Mouse (Mus musculus) lung, postnatal 0 days (tissue): ENCODE results near the gene Jak1. TPM values are rescaled to one million over a fixed set of nuclear protein-coding genes. Genes with fewer than 3 reads are reported as not detected.

ENCODE experiments used
- ATAC-seq: fragments of 200-750 bp; cut with Nextera tagmentation; 2 replicates; pipeline ENCODE4 v1.8.0; 2017; ENCODE audit warnings: moderate library complexity
- DNase-seq: peaks from one replicate; pipeline ENCODE4 v3.0.0-alpha.2; 2016; ENCODE audit warnings: low spot score
- H3K27ac ChIP-seq: fragments of 300-500 bp; sonication (generic); 2 replicates; pipeline ENCODE4 v1.5.1; 2014; ENCODE audit warnings: antibody characterized with exemption, mild to moderate bottlenecking, low read length, mixed read lengths
- H3K27me3 ChIP-seq: fragments of 300-500 bp; sonication (generic); replicated peaks from 2 replicates; pipeline ENCODE4 v1.6.1; 2014; ENCODE audit warnings: low read length, mixed read lengths; ENCODE audit not compliant: insufficient read depth
- H3K36me3 ChIP-seq: fragments of 300-500 bp; sonication (generic); 2 replicates; pipeline ENCODE4 v1.6.1; 2014; ENCODE audit warnings: low read length, mixed read lengths; ENCODE audit not compliant: insufficient read depth
- H3K4me1 ChIP-seq: fragments of 300-500 bp; sonication (generic); 2 replicates; pipeline ENCODE4 v1.6.1; 2014; ENCODE audit warnings: antibody characterized with exemption, low read depth, low read length, mixed read lengths; ENCODE audit not compliant: insufficient read depth
- H3K4me2 ChIP-seq: fragments of 300-500 bp; sonication (generic); replicated peaks from 2 replicates; pipeline ENCODE4 v1.6.1; 2014; ENCODE audit warnings: low read depth, mild to moderate bottlenecking, low read length, moderate library complexity, mixed read lengths
- H3K4me3 ChIP-seq: fragments of 300-500 bp; sonication (generic); 2 replicates; pipeline ENCODE4 v1.5.1; 2014; ENCODE audit warnings: low read depth, low read length
- H3K9ac ChIP-seq: fragments of 300-500 bp; sonication (generic); replicated peaks from 2 replicates; pipeline ENCODE4 v1.6.1; 2014; ENCODE audit warnings: low read depth, mild to moderate bottlenecking
- H3K9me3 ChIP-seq: fragments of 300-500 bp; sonication (generic); 2 replicates; pipeline ENCODE4 v1.6.1; 2016; ENCODE audit warnings: low read length, mixed read lengths
- CTCF ChIP-seq: IDR thresholded peaks from 2 replicates; pipeline ENCODE4 v1.5.1; 2016; ENCODE audit warnings: antibody characterized with exemption, mild to moderate bottlenecking
- EP300 ChIP-seq: IDR thresholded peaks from 2 replicates; pipeline ENCODE4 v1.6.1; 2016; ENCODE audit warnings: antibody characterized with exemption, mild to moderate bottlenecking, control low read depth
- WGBS: fragments of 180-500 bp; shearing (Covaris S2); extraction: QIAGEN DNeasy Blood & Tissue Kit; methylation state at CpG from one replicate; pipeline ENCODE4 v1.1.7; 2014; 5-methylcytosine and 5-hydroxymethylcytosine counted together
- polyA plus RNA-seq: library from polyadenylated mRNA; unstranded; fragments of >200 nt; fragmentation: Nextera tagmentation; extraction: Ambion mirVana; gene quantifications from 2 replicates; pipeline ENCODE4 v1.2.1, GENCODE M21; 2015

The Jak1 gene
- polyA plus RNA-seq, 1 experiment from 2014 or later = 80.0 TPM

DNA sequence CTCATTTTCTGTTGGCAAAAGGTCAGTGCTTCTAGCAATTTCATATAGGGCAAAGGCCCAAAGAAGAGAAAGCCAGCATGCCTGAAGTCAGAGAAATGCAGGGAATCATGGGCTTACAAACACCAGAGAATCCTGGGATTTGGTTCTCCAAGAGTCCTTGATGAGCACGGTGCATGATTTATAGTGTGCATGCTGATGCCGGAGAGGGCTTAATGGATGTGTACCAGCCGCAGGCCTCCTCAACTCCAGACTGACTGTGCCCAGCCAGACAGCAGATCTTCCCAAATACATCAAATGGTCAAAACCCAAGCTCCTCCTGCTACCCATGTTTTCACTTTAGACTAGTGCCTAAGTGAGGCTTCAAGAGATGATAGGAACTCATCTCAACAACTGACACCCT, 87.3 kb downstream of the Jak1 start:
- Histone ChIP-seq H3K9ac (no peak overlapping the region), H3K4me2 (no peak overlapping the region), H3K9me3 (no peaks in the 10 kb centered on the region), H3K36me3 (peaks cover 40% of the 10 kb centered on the region), H3K27ac (no peak overlapping the region), H3K4me3 (no peak overlapping the region), H3K27me3 (no peaks in the 10 kb centered on the region), H3K4me1 (no peaks in the 10 kb centered on the region)
- 61% methylated on average over 3 of the region's 3 CpGs for WGBS
- ATAC-seq (no peak), DNase-seq (no peak)
- no peak for TF ChIP-seq EP300
- no peak for TF ChIP-seq CTCF

DNA sequence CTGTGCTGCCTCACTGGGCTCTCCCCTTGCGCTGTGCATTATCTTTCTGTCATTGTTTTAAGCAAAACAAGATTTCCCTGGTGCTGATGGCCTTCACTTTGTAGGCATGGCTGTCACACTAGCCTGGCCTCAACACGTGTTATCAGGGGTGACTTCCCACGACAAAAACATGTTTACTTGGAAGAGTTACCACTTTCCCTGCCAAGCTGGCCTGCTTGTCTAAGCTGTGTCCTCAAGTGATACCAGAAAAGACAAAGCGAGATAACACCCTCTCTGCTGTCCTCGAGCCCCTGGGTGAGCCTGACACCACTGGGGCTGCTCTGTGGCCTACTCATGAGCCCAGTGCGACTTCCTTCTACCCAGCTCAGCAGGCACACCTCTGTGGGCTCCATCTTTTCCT, 89.0 kb downstream of the Jak1 start:
- H3K4me2 ChIP-seq = no peak overlapping the region
- 63% methylated on average over 6 of the region's 6 CpGs for WGBS
- ATAC-seq = no peak
- no peak overlapping the region for H3K9ac ChIP-seq
- H3K4me3 ChIP-seq = no peak overlapping the region
- H3K9me3 ChIP-seq = no peaks in the 10 kb centered on the region
- no peaks in the 10 kb centered on the region for H3K27me3 ChIP-seq
- no peak for DNase-seq
- peaks cover 44% of the 10 kb centered on the region for H3K36me3 ChIP-seq
- no peak for TF ChIP-seq CTCF
- TF ChIP-seq EP300 = no peak
- H3K27ac ChIP-seq = no peak overlapping the region
- H3K4me1 ChIP-seq = no peaks in the 10 kb centered on the region

DNA sequence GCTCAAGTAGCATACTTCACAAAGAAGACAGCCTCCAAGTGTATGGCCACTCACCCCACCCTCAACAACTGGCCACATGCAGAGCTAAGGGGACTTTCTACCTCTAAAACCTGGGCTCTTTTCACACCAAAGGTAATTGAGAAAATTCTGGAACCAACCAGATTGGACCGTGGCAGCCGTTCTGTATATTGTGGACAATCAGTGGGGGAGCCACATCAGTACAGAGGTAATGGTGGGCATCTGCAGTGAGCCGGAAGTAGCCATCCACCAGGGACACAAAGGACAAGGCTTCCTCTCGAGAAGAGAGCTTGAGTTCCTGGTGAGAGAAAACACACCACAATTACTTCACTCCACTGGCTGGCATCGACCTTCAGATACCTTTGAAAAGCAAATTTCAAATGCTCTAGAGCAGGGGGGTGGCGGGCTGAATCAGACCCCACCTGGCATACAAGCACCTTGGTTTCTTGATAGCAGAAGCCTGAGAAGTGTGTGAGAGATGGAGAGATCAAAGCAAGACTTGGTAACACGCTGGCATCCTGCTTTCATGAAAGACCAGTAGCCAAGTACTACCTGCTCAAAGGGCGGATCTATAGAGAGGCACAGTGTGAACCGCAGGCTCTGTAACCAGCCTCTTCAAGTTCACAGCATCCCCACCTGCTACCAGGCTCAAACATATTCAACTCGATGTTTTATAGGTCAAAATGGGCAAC, 90.0 kb downstream of the Jak1 start:
- Histone ChIP-seq H3K9ac (no peak overlapping the region), H3K4me1 (no peaks in the 10 kb centered on the region), H3K27me3 (no peaks in the 10 kb centered on the region), H3K4me3 (no peak overlapping the region), H3K36me3 (peaks cover 47% of the 10 kb centered on the region), H3K9me3 (no peaks in the 10 kb centered on the region), H3K4me2 (no peak overlapping the region), H3K27ac (no peak overlapping the region)
- DNase-seq = no peak
- no peak for TF ChIP-seq CTCF
- no peak for TF ChIP-seq EP300
- ATAC-seq = no peak
- 76% methylated on average over 10 of the region's 10 CpGs for WGBS

DNA sequence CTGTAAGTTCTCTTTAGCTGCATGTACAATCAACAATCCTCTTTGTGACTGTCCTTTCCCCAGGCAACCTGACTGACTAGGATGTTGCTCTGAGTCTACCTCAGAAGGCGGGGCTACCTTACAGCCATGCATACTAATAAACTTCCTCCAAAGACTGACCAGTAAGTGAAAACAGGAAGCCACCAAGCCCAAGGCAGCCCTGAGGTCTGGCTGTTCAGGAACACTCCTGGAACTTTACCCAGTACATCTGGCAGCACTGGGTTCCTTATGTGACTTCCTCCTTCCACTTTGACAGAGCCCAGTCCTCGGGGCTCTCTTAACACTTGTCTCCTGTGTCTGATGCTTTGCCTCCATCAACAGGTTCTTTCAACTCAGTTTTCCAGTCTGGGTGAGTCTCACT, 92.3 kb downstream of the Jak1 start:
- H3K27ac ChIP-seq = no peak overlapping the region
- ATAC-seq (no peak), DNase-seq (peak; percentile 24)
- peaks cover 40% of the 10 kb centered on the region for H3K36me3 ChIP-seq
- 56% methylated on average over 2 of the region's 2 CpGs for WGBS
- no peaks in the 10 kb centered on the region for H3K4me1 ChIP-seq
- no peak overlapping the region for H3K9ac ChIP-seq
- no peak overlapping the region for H3K4me3 ChIP-seq
- H3K9me3 ChIP-seq = no peaks in the 10 kb centered on the region
- no peak overlapping the region for H3K4me2 ChIP-seq
- TF ChIP-seq CTCF = no peak
- no peak for TF ChIP-seq EP300
- no peaks in the 10 kb centered on the region for H3K27me3 ChIP-seq

DNA sequence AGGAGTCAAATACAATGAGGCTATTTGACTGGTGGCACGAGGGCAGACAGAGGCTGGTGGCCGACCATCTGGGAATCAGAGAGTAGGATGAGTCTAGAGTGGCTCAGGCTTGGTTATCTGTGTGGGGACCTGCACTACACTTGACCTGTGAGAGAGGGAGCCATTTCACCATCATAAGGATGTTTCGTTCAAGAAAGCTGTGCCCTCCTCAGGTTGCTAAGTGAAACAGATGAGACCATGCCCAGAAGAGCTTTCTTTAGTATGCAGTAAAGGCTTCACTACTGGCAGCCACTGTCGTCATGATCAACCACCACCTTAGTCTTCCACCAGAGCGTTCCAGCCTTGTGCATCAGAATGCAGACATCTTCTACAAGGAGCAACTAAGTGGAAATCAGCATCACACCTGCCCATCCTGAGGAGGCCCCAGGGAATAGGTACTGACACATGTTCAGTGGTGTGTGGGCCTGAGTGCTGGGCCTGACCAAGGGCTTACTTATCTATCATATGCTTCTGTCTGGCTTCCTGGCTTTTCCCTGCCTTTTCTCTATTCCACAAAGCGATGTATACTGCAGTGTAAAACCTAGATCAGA, 96.8 kb downstream of the Jak1 start:
- Histone ChIP-seq H3K4me2 (no peak overlapping the region), H3K27ac (no peak overlapping the region), H3K27me3 (no peaks in the 10 kb centered on the region), H3K9ac (no peak overlapping the region), H3K4me1 (no peaks in the 10 kb centered on the region), H3K36me3 (peaks cover 33% of the 10 kb centered on the region), H3K4me3 (no peak overlapping the region), H3K9me3 (no peaks in the 10 kb centered on the region)
- ATAC-seq = peak; percentile 59; the same call in 1 of the 2 replicates
- TF ChIP-seq EP300 (no peak), CTCF (peak; percentile 83)
- 47% methylated on average over 6 of the region's 6 CpGs for WGBS
- peak; percentile 67 for DNase-seq

DNA sequence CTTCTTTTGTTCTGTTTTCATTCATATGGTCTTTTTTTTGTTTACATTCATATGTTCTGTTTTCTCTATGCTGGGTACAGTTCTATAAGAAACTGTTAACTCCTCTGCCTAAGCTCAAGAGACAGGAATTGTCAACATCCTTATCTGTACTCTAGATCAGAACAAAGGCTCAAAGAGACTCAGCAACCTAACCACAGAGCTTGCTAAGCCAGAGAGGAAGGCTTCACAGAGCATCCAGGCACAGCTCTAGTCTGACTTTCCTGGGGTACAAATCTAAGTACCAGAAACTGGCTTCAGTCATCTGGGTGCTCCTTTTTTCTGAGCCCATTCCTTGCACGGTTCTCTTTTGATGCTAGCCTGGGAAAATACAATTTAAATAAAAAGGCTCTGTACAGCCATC, 97.3 kb downstream of the Jak1 start:
- ATAC-seq (no peak), DNase-seq (no peak)
- peaks cover 38% of the 10 kb centered on the region for H3K36me3 ChIP-seq
- 86% methylated on average over 1 of the region's 1 CpGs for WGBS
- H3K27ac ChIP-seq = no peak overlapping the region
- H3K9ac ChIP-seq = no peak overlapping the region
- H3K27me3 ChIP-seq = no peaks in the 10 kb centered on the region
- no peaks in the 10 kb centered on the region for H3K9me3 ChIP-seq
- H3K4me3 ChIP-seq = no peak overlapping the region
- no peak overlapping the region for H3K4me2 ChIP-seq
- H3K4me1 ChIP-seq = no peaks in the 10 kb centered on the region
- TF ChIP-seq EP300 (no peak), CTCF (no peak)

DNA sequence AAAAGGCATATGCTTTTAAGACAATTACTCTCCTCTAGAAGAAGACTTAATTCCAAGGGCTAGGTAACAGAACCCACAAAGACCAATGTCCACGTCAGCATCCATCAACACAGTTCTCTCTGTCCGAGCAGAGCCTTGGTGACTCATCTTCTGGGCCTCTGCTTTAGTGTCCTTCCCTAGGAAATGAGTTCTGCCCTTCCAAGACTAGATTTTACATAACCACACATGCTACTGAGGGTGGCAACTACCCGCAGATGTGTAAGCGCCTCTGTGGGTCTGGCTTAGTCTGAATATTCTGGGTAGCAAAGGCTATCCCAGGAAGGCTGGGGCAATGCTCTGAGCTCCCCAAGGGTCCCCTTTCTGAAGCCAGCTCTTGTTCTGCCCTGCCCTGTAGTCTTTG, 99.3 kb downstream of the Jak1 start:
- 82% methylated on average over 4 of the region's 4 CpGs for WGBS
- ATAC-seq (no peak), DNase-seq (no peak)
- Histone ChIP-seq H3K27ac (no peak overlapping the region), H3K36me3 (peaks cover 41% of the 10 kb centered on the region), H3K4me2 (no peak overlapping the region), H3K27me3 (no peaks in the 10 kb centered on the region), H3K9ac (no peak overlapping the region), H3K4me1 (no peaks in the 10 kb centered on the region), H3K9me3 (no peaks in the 10 kb centered on the region), H3K4me3 (no peak overlapping the region)
- TF ChIP-seq CTCF (no peak), EP300 (no peak)
